Mouse (Mus musculus): ENCODE measurements around the gene Fam173b.
A peak's percentile ranks its signal among the peaks of the same experiment; 100 is the strongest.

The Fam173b gene

GRCm38 (mm10) chr15:31586519-31586918 is 15.1 kb upstream of the Fam173b start:
- peak; percentile 91 for DNase-seq (ENCODE audit: extremely low spot score, low spot score)

- no peak for DNase-seq (ENCODE audit: extremely low spot score, low spot score)
Observed at GRCm38 (mm10) chr15:31587789-31588188, 13.9 kb upstream of the Fam173b start.

- DNase-seq (ENCODE audit: extremely low spot score, low spot score): no peak
Observed at GRCm38 (mm10) chr15:31588989-31589640, 12.5 kb upstream of the Fam173b start.

- DNase-seq (ENCODE audit: extremely low spot score, low spot score): no peak
Observed at GRCm38 (mm10) chr15:31590176-31590575, 11.5 kb upstream of the Fam173b start.

- no peak for DNase-seq (ENCODE audit: extremely low spot score, low spot score)
Observed at GRCm38 (mm10) chr15:31592531-31592930, 9.1 kb upstream of the Fam173b start.

GRCm38 (mm10) chr15:31594260-31594659 is 7.4 kb upstream of the Fam173b start:
- no peak for DNase-seq (ENCODE audit: extremely low spot score, low spot score)

GRCm38 (mm10) chr15:31595651-31596050 is 6.0 kb upstream of the Fam173b start:
- DNase-seq (ENCODE audit: extremely low spot score, low spot score): no peak

GRCm38 (mm10) chr15:31599834-31600233 is 1.8 kb upstream of the Fam173b start:
- no peak for DNase-seq (ENCODE audit: extremely low spot score, low spot score)

- DNase-seq (ENCODE audit: extremely low spot score, low spot score): no peak
Observed at GRCm38 (mm10) chr15:31601279-31601645, 390 bp upstream of the Fam173b start.

- peak; percentile 57 for DNase-seq (ENCODE audit: extremely low spot score, low spot score)
Observed at GRCm38 (mm10) chr15:31602426-31602825, 774 bp downstream of the Fam173b start.

- DNase-seq (ENCODE audit: extremely low spot score, low spot score): no peak
Observed at GRCm38 (mm10) chr15:31603113-31603512, 1.5 kb downstream of the Fam173b start.

- no peak for DNase-seq (ENCODE audit: extremely low spot score, low spot score)
Observed at GRCm38 (mm10) chr15:31606821-31607220, 5.2 kb downstream of the Fam173b start.

- no peak for DNase-seq (ENCODE audit: extremely low spot score, low spot score)
Observed at GRCm38 (mm10) chr15:31611027-31611426, 9.4 kb downstream of the Fam173b start.

- no peak for DNase-seq (ENCODE audit: extremely low spot score, low spot score)
Observed at GRCm38 (mm10) chr15:31611976-31612375, 10.3 kb downstream of the Fam173b start.

GRCm38 (mm10) chr15:31613826-31614453 is 12.3 kb downstream of the Fam173b start:
- DNase-seq (ENCODE audit: extremely low spot score, low spot score): no peak

GRCm38 (mm10) chr15:31614666-31615065 is 13.0 kb downstream of the Fam173b start:
- no peak for DNase-seq (ENCODE audit: extremely low spot score, low spot score)

GRCm38 (mm10) chr15:31617261-31617660 is 15.6 kb downstream of the Fam173b start:
- DNase-seq (ENCODE audit: extremely low spot score, low spot score): no peak

- DNase-seq (ENCODE audit: extremely low spot score, low spot score): no peak
Observed at GRCm38 (mm10) chr15:31619521-31619920, 17.9 kb downstream of the Fam173b start.

- DNase-seq (ENCODE audit: extremely low spot score, low spot score): no peak
Observed at GRCm38 (mm10) chr15:31627277-31628154, 25.9 kb downstream of the Fam173b start.

- DNase-seq (ENCODE audit: extremely low spot score, low spot score): no peak
Observed at GRCm38 (mm10) chr15:31628180-31628579, 26.5 kb downstream of the Fam173b start.

GRCm38 (mm10) chr15:31629556-31629955 is 27.9 kb downstream of the Fam173b start:
- no peak for DNase-seq (ENCODE audit: extremely low spot score, low spot score)

GRCm38 (mm10) chr15:31631396-31631858 is 29.8 kb downstream of the Fam173b start:
- DNase-seq (ENCODE audit: extremely low spot score, low spot score): no peak

Data from neural tube, embryonic 10.5 days (tissue).